Mouse (Mus musculus): ENCODE results near the gene Pon3. TPM values are rescaled to one million over a fixed set of nuclear protein-coding genes. Genes with fewer than 3 reads are reported as not detected.

Pon3 gene
- polyA plus RNA-seq, 2 experiments from 2014 or later = 22.0 to 28.1 TPM

DNA sequence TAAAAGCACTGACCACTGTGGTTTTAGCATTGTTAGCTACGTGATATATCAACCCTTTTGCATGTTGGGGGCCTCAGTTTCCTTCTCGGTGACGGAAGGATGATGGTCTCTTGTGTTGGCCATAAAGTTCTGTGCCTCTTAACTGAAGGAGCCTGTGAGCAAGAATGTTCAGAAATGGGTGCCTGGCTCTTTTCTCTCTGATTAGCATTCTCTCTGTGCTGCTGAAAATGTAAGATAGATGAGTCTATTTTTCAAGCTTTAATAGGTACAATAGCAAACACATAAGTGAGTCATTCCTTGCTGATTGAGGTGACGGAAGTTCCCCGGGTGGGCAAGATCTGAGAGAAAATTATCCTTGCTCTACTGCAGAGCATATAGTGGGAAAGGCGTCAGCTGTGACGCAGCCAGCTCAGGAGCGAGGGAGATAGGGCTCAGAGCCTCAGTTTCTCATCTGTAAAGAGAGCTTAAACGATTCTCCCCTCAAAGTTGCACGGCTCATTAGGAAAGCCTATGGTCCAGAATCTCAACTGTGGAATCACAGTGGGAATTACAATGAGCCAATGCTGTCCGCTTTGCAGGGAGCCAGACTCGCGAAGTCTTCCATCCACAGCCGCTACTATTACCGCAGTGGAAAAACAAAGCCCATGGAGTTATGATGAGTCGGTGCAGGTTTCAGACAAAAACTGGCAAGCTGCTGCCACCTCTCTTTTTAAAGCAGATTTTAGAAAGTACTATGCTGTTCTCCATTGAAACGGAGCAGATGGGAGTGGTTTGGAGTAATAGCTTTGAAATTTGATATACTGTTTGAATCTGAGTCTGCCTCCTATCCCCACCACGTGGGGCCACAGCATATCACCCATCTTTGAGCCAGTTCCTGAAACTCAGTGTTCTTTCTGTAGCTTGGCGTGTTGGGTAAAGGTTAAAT, 77.9 kb downstream of the Pon3 start:
- no peak for ATAC-seq

DNA sequence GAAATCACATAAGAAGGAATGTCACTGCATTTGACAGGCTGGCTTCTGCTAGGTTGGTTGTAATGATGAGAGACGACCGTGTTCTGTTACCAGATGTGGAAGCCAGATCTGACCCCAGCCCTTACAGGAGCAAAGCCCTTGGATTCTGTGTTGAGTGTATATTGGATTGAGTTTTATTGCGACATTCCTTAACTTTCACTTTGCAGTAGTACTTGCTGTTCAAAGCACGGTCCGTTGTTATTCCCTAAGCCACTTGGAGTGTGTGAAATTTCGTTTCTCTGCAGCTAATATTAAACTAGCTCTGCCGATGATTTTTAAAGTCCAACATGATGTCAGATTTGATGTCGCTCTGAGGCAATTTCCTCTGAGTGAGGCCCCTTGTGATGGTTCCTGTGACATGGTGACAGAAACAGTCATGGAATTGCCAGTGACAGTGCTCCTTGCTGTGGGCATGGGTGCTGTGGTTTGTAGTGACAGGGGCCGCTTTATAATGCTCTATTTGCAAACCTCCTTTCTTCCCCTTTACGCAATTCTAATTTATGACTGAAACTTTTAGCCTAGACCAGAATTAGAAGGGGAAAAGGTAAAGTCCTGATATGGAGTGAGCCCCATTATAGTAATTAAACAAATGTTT, 81.8 kb downstream of the Pon3 start:
- no peak for ATAC-seq

- ATAC-seq = no peak
These were observed 83.5 kb downstream of the Pon3 start for GRCm38 (mm10) chr6:5172571-5172970.

DNA sequence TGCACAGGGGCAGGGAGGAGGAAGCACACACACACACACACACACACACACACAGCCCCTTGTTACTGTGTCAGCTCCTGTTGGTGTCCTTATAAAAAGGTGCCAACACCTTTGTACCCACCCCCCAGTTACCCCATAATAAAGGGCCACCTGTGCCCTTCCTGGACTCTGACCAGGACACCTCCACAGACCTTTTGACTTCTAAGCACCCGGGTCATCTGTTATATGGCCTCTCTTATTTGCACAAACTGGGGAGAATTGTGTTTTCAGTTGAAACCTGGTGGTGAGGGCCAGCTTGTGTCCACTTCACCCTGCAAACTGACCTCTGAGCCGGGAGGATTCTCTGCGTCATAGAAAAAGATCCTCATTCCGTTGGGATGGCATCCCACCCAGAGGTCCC, 84.7 kb downstream of the Pon3 start:
- ATAC-seq = no peak

Other genes starting within 250 kb of the Pon3 start
- not detected for gene Pon1, start 62.3 kb downstream of the Pon3 start, polyA plus RNA-seq (2017; shearing (Covaris generic))
- gene Pon2, start 42.2 kb upstream of the Pon3 start, polyA plus RNA-seq (2017; shearing (Covaris generic)) = 10 to 100 TPM; 66.2 to 71.5 TPM
- not detected for gene Asb4, start 127.1 kb upstream of the Pon3 start, polyA plus RNA-seq (2017; shearing (Covaris generic))
- not detected for gene Pdk4, start 240.0 kb upstream of the Pon3 start, polyA plus RNA-seq (2017; shearing (Covaris generic))